Mouse (Mus musculus) forebrain, embryonic 13.5 days (tissue): ENCODE results near the gene Arrb1. TPM values are rescaled to one million over a fixed set of nuclear protein-coding genes. Genes with fewer than 3 reads are reported as not detected.

Source experiments
- ATAC-seq: fragments of 200-750 bp; cut with Nextera tagmentation; 2 replicates; pipeline ENCODE4 v1.8.0; 2017
- H3K27ac ChIP-seq: fragments of 300-500 bp; sonication (generic); 2 replicates; pipeline ENCODE4 v1.5.1; 2015; ENCODE audit warnings: inconsistent platforms, mild to moderate bottlenecking, moderate library complexity
- H3K27me3 ChIP-seq: fragments of 300-500 bp; sonication (generic); 2 replicates; pipeline ENCODE4 v1.6.1; 2015; ENCODE audit warnings: mild to moderate bottlenecking, inconsistent platforms
- H3K36me3 ChIP-seq: fragments of 300-500 bp; sonication (generic); 2 replicates; pipeline ENCODE4 v1.6.1; 2015; ENCODE audit warnings: mild to moderate bottlenecking, inconsistent platforms; ENCODE audit not compliant: poor library complexity, severe bottlenecking
- H3K4me1 ChIP-seq: fragments of 300-500 bp; sonication (generic); 2 replicates; pipeline ENCODE4 v1.6.1; 2015; ENCODE audit warnings: inconsistent platforms
- H3K4me2 ChIP-seq: fragments of 300-500 bp; sonication (generic); 2 replicates; pipeline ENCODE4 v1.6.1; 2015; ENCODE audit warnings: inconsistent platforms, mild to moderate bottlenecking, moderate library complexity
- H3K4me3 ChIP-seq: fragments of 300-500 bp; sonication (generic); 2 replicates; pipeline ENCODE4 v1.5.1; 2015; ENCODE audit warnings: mild to moderate bottlenecking, inconsistent platforms
- H3K9ac ChIP-seq: fragments of 300-500 bp; sonication (generic); 2 replicates; pipeline ENCODE4 v1.6.1; 2015; ENCODE audit warnings: mild to moderate bottlenecking, inconsistent platforms
- H3K9me3 ChIP-seq: fragments of 300-500 bp; sonication (generic); replicated peaks from 2 replicates; pipeline ENCODE4 v1.6.1; 2016; ENCODE audit warnings: inconsistent platforms
- WGBS: fragments of 180-500 bp; shearing (Covaris S2); methylation state at CpG from one replicate; pipeline ENCODE4 v1.1.7; 2015; 5-methylcytosine and 5-hydroxymethylcytosine counted together
- polyA plus RNA-seq: library from polyadenylated mRNA; unstranded; fragments of >200 nt; fragmentation: Nextera tagmentation; extraction: Ambion mirVana; gene quantifications from 2 replicates; pipeline ENCODE4 v1.2.1, GENCODE M21; 2015

The Arrb1 gene
- polyA plus RNA-seq, 1 experiment from 2014 or later = 7.4 TPM

DNA sequence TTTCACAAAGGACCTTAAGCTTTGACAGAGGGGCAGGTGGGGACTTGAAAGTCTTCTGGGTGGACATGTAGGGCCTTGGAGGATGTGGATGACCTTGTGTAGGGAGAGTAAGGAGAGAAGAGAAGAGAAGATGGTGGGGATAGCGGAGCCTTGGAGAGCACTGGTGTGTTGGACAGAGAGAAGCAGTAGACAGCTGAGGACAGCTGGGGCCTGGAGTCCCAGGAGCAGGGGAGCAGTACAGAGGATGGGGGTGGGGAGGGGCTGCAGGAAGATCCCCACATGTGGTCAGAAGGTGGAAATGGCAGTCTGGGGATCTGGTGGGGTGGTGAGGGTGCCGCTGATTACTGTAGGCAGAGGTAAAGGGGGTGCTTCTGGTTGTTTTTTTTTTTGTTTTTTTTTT, 4.8 kb downstream of the Arrb1 start:
- Histone ChIP-seq H3K9ac (peak overlapping the region; percentile 16; the same call in 1 of the 2 replicates), H3K4me3 (no peak overlapping the region), H3K4me2 (peak overlapping the region; percentile 32), H3K27me3 (no peaks in the 10 kb centered on the region), H3K9me3 (no peaks in the 10 kb centered on the region), H3K36me3 (no peaks in the 10 kb centered on the region), H3K27ac (no peak overlapping the region), H3K4me1 (peaks cover 49% of the 10 kb centered on the region)
- 90% methylated on average over 2 of the region's 2 CpGs for WGBS
- no peak for ATAC-seq

DNA sequence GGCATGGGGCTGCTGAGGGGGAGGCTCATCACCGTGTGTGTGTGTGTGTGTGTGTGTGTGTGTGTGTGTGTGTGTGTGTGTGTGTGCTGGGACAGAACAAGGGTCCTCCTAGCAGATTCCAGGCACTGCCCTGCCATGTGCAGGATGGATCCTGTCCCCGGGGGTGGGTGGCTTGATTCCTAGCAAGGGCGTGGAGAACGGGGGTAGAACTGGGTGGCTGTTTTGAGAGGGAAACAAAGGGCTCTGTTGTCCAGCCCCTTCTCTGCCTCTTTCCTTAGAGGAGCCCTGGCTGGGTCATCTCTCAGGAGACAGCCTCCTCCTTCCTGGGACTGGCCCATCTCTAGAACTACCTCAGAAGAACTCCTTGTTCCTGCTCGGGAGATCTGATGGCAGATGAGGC, 5.9 kb downstream of the Arrb1 start:
- no peak overlapping the region for H3K4me2 ChIP-seq
- no peak overlapping the region for H3K27ac ChIP-seq
- no peak overlapping the region for H3K4me3 ChIP-seq
- 52% methylated on average over 4 of the region's 5 CpGs for WGBS
- H3K27me3 ChIP-seq = no peaks in the 10 kb centered on the region
- no peak overlapping the region for H3K9ac ChIP-seq
- no peaks in the 10 kb centered on the region for H3K9me3 ChIP-seq
- H3K4me1 ChIP-seq = peaks cover 52% of the 10 kb centered on the region
- no peak for ATAC-seq
- H3K36me3 ChIP-seq = peaks cover 6% of the 10 kb centered on the region; the same call in 1 of the 2 replicates

DNA sequence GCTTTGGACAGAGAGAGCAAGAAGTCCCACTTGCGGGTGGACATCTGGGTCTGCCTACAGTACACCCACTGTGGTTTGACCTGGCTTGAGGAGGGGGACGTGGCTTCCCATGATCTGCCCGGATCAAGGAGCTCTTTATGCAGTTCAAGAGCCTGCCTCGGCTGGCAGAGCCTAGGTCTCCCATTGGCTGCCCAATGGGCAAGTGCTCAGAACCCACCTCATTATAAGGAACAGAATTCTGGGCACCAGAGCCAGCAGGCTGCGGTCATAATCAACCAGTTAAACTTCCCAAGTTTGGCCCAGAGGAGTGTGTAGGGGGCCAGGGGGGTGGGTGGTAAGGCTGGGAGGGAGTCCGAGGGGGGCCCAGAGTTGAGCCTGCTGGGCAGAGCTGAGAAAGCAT, 9.0 kb downstream of the Arrb1 start:
- ATAC-seq = no peak; the same call in 1 of the 2 replicates

DNA sequence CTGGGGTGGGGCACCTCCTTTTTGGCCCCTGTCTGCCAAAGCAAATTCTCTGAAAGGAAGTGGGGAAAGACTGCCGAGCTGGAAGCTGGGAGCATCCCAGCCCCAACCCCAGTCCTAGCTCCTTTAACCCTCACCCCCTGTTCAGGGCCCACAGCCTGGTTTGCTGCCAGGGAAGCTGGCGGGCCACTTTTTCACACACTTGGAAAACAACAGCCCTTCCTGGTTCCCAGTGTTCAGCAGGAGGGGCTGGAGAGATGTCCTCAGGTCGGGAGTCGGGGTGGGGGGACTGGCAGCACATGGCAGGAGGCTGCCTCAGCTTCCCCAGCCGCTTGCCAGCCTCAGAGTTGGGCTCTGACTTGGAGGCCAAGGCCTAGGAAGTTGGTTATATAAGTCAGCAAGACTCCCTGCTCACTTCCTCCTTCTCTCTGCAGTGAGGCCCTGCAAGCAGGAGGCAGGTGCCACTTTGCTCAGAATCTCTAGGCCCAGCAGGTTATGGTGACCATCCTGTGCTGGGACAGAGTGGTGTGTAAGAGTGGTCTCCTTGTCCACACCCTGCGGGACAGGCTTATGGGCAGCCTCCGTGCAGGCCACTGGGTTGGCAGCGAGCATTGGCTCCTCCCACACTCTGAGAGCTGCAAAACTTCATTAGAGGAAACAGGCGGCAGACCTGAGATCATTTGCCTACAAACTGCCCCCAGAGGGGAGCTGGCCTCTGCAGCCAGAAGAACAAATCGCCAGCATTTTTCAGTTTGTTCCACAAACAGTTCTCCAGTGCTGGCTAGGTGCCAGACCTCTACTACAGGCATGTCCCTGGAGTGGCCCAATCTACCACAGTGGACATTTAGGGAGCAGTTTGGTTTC, 10.8 kb downstream of the Arrb1 start:
- 45% methylated on average over 10 of the region's 10 CpGs for WGBS
- H3K9ac ChIP-seq = peak overlapping the region; percentile 31; the same call in 1 of the 2 replicates

More for the DNA sequence above, 9.0 kb downstream of the Arrb1 start:
- Histone ChIP-seq H3K36me3 (peaks cover 6% of the 10 kb centered on the region; the same call in 1 of the 2 replicates), H3K27me3 (no peaks in the 10 kb centered on the region), H3K4me1 (peaks cover 27% of the 10 kb centered on the region), H3K27ac (no peak overlapping the region), H3K9ac (no peak overlapping the region), H3K4me3 (no peak overlapping the region), H3K9me3 (no peaks in the 10 kb centered on the region), H3K4me2 (no peak overlapping the region)
- WGBS = 54% methylated on average over 6 of the region's 6 CpGs

DNA sequence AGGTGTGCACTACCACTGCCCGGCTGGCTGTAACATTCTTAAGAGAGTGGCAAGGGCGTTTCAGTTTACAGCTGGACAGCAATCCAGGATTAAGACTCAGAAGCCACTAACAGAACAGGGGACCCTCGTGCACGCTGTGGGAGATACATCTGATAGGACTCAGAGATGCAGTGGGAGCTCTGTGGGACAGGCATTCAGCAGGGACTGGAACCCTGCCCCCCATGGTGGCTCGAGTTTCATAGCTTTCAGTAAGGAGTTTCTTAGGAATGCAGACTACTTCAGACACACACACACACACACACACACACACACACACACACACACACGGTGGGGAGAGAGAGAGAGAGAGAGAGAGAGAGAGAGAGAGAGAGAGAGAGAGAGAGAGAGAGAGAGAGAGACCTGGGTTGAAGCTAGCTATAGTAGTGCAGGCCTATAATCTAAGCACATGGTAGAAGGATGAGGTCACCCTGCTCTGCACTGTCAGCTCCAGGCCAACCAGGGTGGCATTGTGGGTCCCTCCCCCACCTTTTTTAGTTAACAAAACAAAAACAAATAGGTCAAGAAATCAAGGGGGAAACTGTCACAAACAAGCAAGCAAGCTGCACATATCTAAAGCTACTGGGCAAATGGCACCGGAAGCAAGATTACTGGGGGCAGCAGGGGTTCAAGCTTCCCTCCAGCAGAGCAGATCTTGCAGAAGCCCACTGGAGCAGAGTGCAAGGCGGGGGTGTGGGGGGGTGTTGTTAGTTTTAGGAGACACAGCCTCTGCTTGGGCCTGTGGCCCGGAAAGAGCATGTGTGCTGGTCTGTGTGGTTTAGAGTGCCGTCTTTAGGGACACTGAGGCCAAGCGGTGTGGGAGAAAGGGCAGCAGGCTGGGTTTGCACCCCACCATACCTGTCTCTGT, 12.6 kb downstream of the Arrb1 start:
- 62% methylated on average over 10 of the region's 11 CpGs for WGBS
- peaks cover 14% of the 10 kb centered on the region for H3K4me1 ChIP-seq
- no peak for ATAC-seq

More for the DNA sequence above, 10.8 kb downstream of the Arrb1 start:
- Histone ChIP-seq H3K4me3 (no peak overlapping the region), H3K27me3 (no peaks in the 10 kb centered on the region), H3K4me1 (peaks cover 14% of the 10 kb centered on the region), H3K27ac (peak overlapping the region; percentile 63), H3K9me3 (no peaks in the 10 kb centered on the region), H3K4me2 (no peak overlapping the region), H3K36me3 (peaks cover 21% of the 10 kb centered on the region; the same call in 1 of the 2 replicates)
- peak; percentile 63 for ATAC-seq

DNA sequence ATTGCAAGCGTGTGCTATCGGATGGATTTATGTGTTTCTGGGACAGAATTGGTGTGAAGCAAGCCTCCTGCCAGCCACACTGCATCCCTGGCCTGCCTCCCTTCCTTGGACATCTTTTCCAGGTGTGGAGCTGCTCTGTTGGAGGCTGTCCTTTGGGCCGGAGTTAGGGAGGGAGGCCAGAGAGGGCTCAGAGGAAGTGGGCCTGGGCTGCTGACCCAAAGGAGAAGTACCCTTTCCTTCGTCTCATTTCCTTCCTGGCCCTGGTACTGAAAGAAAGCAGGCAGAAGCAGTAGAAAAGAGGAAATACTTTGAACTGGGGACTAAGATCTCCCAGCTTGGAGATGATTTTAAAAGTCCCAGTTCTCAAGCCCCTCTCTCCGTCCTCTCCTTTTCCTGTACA, 14.4 kb downstream of the Arrb1 start:
- Histone ChIP-seq H3K36me3 (peaks cover 31% of the 10 kb centered on the region; the same call in 1 of the 2 replicates), H3K27ac (no peak overlapping the region; the same call in 1 of the 2 replicates), H3K4me1 (peaks cover 11% of the 10 kb centered on the region), H3K9me3 (no peaks in the 10 kb centered on the region), H3K27me3 (no peaks in the 10 kb centered on the region), H3K4me2 (no peak overlapping the region), H3K4me3 (no peak overlapping the region), H3K9ac (no peak overlapping the region)
- ATAC-seq = no peak
- WGBS = 87% methylated on average over 5 of the region's 5 CpGs

More for the DNA sequence above, 12.6 kb downstream of the Arrb1 start:
- H3K4me3 ChIP-seq = no peak overlapping the region
- H3K9ac ChIP-seq = no peak overlapping the region
- H3K36me3 ChIP-seq = peaks cover 31% of the 10 kb centered on the region; the same call in 1 of the 2 replicates
- no peaks in the 10 kb centered on the region for H3K27me3 ChIP-seq
- H3K9me3 ChIP-seq = no peaks in the 10 kb centered on the region
- H3K27ac ChIP-seq = no peak overlapping the region
- H3K4me2 ChIP-seq = no peak overlapping the region

DNA sequence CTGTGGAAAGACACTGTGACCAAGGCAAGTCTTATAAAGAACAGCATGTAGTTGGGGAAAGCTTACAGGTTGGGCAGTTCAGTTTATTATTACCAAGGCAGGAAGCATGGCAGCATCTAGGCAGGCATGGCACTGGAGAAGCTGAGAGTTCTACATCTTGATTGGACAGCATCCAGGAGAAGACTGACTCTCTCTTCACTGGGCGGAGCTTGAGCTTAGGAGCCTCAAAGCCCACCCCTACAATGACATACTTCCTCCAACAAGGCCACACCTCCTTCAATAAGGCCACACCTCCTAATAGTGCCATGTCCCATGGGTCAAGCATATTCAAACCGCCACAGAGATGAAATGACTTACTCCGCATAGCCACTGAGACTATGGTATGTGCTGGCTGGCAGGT, 16.4 kb downstream of the Arrb1 start:
- Histone ChIP-seq H3K9me3 (no peaks in the 10 kb centered on the region), H3K27me3 (no peaks in the 10 kb centered on the region), H3K4me1 (no peaks in the 10 kb centered on the region; the same call in 1 of the 2 replicates), H3K27ac (no peak overlapping the region), H3K4me3 (no peak overlapping the region), H3K4me2 (no peak overlapping the region), H3K36me3 (peaks cover 25% of the 10 kb centered on the region; the same call in 1 of the 2 replicates), H3K9ac (no peak overlapping the region)
- no peak for ATAC-seq
- WGBS = 94% methylated on average over 3 of the region's 3 CpGs

DNA sequence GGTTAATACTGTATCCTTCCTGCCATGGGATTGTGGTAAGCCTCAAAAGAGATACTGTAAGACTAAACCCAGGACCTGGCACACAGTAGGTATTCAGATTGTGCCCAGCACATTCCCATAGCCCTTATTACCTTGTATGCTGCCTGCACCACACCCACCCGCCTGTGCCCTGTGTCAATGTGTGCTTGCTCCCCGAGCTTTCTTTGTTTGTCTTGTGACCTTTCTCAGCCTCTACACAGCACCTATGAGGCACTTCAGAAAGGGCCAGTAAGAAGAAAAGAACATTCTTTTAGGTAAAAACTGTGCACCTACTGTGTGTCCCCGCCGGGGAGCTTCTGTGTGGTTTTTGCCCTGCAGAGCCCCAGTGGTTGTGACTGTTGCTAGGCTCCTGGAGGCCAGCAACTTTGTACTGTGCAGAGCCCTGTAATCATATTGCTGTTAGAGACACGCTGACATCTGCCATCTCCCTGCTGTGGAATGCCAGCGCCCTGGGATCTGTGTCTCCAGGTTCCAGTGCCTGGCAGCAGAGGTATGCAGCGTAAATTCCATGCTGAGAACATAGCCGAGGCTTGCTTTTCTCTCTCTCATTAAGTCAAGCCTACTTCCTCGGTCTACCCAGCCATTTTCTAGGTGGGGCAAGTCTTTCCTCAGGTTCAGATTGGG, 18.1 kb downstream of the Arrb1 start:
- no peak for ATAC-seq
- H3K4me3 ChIP-seq = no peak overlapping the region

DNA sequence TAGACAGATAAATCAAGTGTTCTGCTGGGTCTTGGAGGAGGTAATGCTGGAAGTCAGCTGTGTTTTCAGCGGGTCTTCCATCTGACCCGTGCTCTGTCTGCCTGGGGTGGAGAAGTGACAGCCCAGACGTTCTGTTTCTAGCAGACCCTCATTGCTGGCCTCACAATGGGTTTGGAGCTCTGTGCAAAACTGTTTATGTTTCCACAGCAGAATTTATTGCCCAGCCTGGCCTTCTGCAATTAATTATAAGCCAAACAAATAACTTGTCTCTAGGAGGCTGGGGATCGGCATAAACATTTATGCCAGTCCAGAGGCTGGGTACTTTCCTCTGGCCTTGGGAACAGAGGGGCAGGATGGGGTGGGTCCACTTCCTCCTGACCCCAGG, 18.6 kb downstream of the Arrb1 start:
- no peak overlapping the region for H3K27ac ChIP-seq

More for the DNA sequence above, 18.1 kb downstream of the Arrb1 start:
- Histone ChIP-seq H3K9ac (no peak overlapping the region), H3K4me2 (no peak overlapping the region), H3K27ac (no peak overlapping the region), H3K27me3 (no peaks in the 10 kb centered on the region), H3K9me3 (no peaks in the 10 kb centered on the region), H3K36me3 (peaks cover 25% of the 10 kb centered on the region; the same call in 1 of the 2 replicates), H3K4me1 (no peaks in the 10 kb centered on the region)
- WGBS = 62% methylated on average over 9 of the region's 9 CpGs

DNA sequence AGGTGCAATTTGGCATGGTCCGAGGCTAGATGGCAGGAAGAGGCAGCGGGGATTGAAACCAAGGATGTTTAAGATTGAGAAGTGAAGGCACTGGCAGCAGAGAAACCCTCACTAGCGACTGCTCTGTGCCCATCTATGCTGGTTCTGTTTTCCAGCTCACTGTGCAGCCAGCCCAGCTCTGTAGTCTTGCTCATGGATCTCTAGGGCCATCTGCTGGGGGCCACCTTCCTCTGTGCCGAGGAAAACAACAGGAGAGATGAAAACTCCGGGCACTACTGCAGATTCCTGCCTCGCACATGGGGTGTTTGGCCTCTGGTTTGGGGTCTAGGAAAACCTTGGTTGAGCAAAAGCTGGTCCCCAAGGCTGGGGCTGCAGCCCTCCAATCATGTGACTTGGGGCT, 20.6 kb downstream of the Arrb1 start:
- Histone ChIP-seq H3K27me3 (no peaks in the 10 kb centered on the region), H3K36me3 (peaks cover 13% of the 10 kb centered on the region; the same call in 1 of the 2 replicates), H3K4me2 (no peak overlapping the region), H3K9me3 (no peaks in the 10 kb centered on the region), H3K4me3 (no peak overlapping the region), H3K27ac (no peak overlapping the region), H3K9ac (no peak overlapping the region), H3K4me1 (peaks cover 11% of the 10 kb centered on the region)
- WGBS = 35% methylated on average over 6 of the region's 6 CpGs
- no peak for ATAC-seq

More for the DNA sequence above, 18.6 kb downstream of the Arrb1 start:
- Histone ChIP-seq H3K9me3 (no peaks in the 10 kb centered on the region), H3K36me3 (peaks cover 25% of the 10 kb centered on the region; the same call in 1 of the 2 replicates), H3K4me3 (no peak overlapping the region), H3K4me1 (no peaks in the 10 kb centered on the region; the same call in 1 of the 2 replicates), H3K27me3 (no peaks in the 10 kb centered on the region), H3K9ac (no peak overlapping the region), H3K4me2 (no peak overlapping the region)
- WGBS = 73% methylated on average over 4 of the region's 4 CpGs
- no peak for ATAC-seq

DNA sequence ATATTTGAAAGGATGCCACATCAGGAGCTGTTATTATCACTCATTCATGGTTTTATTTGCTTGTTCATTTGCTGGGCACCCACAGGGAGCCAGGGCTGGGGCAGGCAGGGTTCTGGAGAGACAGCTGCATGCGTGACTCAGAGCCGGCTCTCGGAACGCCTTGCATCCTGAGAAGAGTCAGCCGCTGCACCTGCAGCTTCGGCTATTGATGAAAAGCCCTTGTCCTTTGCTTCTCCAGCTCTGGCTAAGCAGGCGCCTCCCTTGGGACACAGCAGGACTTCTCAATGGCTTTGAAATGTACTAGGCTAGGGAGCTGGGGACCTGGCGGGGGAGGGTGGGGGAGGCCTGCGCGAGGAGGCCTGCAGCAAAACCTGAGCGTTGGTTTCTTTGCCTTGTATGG, 23.8 kb downstream of the Arrb1 start:
- Histone ChIP-seq H3K9ac (peak overlapping the region; percentile 26; the same call in 1 of the 2 replicates), H3K27ac (peak overlapping the region; percentile 60), H3K4me1 (peaks cover 28% of the 10 kb centered on the region), H3K36me3 (no peaks in the 10 kb centered on the region), H3K4me2 (peak overlapping the region; percentile 24), H3K27me3 (no peaks in the 10 kb centered on the region), H3K9me3 (no peaks in the 10 kb centered on the region), H3K4me3 (0 out of 2 replicates have a peak overlapping the region, but pooled peaks have one; percentile 1)
- WGBS = 8% methylated on average over 11 of the region's 11 CpGs
- ATAC-seq = peak; percentile 46; the same call in 1 of the 2 replicates
